Mouse (Mus musculus): ENCODE measurements around the gene Gm3839. TPM values are rescaled to one million over a fixed set of nuclear protein-coding genes. Genes with fewer than 3 reads are reported as not detected.
"Not testable (repeated sequence)": the region's sequence is repeated elsewhere in the genome, so short reads cannot be mapped to it uniquely, and the experiment has no call there.

Gene Gm3839
- under 1 TPM; 0.22 to 0.24 TPM for total RNA-seq (2021)

GRCm38 (mm10) chr14:11356626-11357025, at the start of gene Gm3839:
Gene Gm3839 (minus strand): TSS chr14:11356726.
- intact Hi-C loops (cut with DNase I); DNase-seq: not testable (repeated sequence)

- intact Hi-C loops (cut with DNase I), result no loop called here
- no peak for DNase-seq
Measured at GRCm38 (mm10) chr14:11405661-11406060, 49.1 kb upstream of the Gm3839 start.

DNA sequence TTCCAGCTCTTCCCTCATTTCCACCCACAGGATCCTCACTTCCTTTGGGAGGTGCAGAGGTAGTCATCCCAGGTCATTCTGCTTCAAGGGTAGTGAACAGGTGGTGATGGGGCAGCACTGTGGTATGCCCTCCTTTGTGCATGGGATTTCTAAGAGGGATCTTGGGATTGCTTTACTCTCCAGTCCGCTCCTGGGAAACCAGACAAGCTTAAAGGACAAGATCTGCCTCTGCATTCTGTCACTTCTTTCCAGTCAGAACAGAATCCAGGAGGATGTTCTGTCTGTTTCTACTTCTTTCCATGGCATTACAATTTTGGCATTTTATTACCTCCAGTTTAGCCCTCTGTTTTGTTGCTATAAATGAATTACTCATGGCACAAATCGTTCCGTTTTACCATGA, 21.3 kb upstream of the Gm3839 start:
- DNase-seq, result no peak
- intact Hi-C loops (cut with DNase I), result no loop called here

- DNase-seq, result no peak
- intact Hi-C loops (cut with DNase I), result no loop called here
Measured at GRCm38 (mm10) chr14:11375225-11375624, 18.7 kb upstream of the Gm3839 start.

DNA sequence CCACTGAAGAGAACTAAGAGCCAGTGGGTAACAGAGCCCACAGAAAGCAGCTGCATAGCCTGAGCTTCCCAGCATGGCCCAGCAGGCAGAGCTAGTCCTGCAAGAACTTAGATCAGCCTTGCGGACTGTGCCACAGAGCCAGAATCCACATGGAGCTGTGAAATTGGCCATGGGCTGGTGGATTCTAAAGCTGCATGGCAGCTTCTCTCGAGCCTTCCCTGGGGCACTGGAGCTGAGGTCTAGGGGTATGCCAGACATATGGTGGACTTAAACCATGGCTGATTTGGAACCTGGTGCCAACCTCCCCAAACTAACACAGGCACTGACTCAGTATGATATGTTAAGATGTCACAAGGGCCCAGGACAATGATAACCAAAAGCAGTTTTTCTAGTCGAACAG, 10.4 kb downstream of the Gm3839 start:
- DNase-seq, result peak; percentile 52
- intact Hi-C loops (cut with DNase I), result no loop called here

GRCm38 (mm10) chr14:11329993-11330392, 26.5 kb downstream of the Gm3839 start:
- no peak for DNase-seq
- intact Hi-C loops (cut with DNase I), result no loop called here

GRCm38 (mm10) chr14:11307079-11307478, 49.4 kb downstream of the Gm3839 start:
- DNase-seq, result peak; percentile 11
- intact Hi-C loops (cut with DNase I), result no loop called here

GRCm38 (mm10) chr14:11287956-11288355, 68.6 kb downstream of the Gm3839 start:
- DNase-seq; intact Hi-C loops (cut with DNase I): not testable (repeated sequence)

DNA sequence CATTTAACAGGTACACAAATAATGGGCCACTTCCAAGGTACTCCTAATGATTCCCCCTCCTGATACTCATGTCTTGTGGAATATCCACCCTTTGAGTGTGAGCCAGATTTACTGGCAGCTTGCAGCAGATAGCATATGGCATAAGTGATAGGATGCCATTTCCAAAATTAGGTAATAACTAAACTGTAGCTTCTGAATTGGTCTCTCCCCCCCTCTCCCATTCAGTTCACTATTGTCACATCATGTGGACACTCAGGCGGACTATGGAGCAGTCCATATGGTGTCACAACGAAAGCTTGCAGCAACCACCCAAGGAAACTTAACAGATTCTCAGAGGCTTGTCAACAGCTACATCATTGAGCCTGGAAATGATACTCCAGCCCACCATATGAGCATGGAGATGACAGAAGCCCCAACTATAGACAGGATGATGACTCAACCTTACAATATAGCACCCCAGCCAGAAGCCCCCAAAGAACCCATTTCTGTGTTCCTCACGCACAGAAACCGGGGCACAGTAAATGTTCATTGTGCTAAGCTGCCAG, 99.3 kb downstream of the Gm3839 start:
- intact Hi-C loops (cut with DNase I), result no loop called here
- no peak for DNase-seq

DNA sequence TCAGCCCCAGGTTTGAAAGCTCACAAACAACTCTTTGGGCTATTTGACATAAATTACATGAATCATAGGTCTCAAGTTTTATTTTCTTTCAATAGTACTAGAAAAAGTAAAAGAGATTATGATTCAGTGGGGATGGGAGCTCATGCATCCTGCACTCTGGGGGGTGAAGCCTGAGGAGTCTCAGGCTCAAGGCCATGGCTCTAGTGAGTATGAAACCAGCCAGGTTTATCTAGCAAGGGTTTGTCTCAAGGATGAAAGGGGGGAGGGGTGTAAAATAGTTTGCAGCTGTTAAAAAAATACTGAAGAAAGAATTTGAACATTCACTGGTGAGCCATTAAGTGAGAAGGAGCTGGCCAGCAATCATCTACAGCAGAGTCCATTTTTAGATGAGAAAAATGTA, 108.5 kb downstream of the Gm3839 start:
- DNase-seq, result no peak
- intact Hi-C loops (cut with DNase I), result no loop called here

DNA sequence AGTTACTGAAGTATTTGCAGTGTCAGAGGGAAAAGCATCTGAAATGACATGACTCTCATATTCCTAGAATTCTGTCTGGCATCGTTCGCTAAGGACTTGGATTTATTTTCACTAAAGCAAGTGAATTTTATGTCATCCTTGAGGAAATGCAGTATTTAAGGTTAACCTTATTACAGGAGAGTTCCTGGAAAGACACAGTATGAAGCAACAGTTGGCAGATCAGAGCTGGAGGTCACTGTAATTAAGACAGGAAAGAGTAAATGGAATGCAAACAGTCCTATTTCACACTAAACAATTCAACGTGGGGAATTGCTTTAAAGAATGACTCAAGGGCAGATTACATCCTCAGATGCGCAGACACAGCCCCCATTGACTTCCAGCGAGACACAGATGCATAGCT, 112.0 kb downstream of the Gm3839 start:
- no peak for DNase-seq
- intact Hi-C loops (cut with DNase I), result no loop called here

DNA sequence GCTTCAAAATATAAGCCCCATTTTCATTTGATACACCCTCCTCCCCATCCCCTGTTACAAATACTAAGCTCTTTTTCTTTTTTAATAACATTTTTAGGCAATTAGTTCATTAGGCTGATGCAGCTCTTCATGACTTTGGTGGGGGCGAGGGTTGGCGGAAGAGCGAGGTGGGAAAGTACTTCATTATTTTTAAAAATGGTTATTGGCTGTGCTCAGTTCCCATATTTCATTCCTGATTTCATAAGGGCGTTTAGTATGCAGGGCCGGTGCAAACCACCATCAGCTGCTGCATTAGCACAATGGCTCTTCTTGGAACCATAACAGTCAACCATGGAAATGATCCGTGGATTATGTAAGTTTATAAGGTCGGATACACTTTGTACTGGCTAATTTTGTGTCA, 124.4 kb downstream of the Gm3839 start:
- no peak for DNase-seq
- intact Hi-C loops (cut with DNase I), result no loop called here

Small RNA genes within 50 kb of the gene (microRNA-seq; reads per million reads assigned to microRNA genes)
- gene Mir5124b, result not detected

Other genes starting within 250 kb of the Gm3839 start
- gene Fhit, start 194.7 kb downstream of the Gm3839 start, total RNA-seq (2021), result 1 to 10 TPM; 3.2 to 5.8 TPM
- 100 to 1,000 TPM; 127 to 141 TPM for gene Ptprg, start 196.8 kb upstream of the Gm3839 start, total RNA-seq (2021)

Measured in left cerebral cortex, postnatal 4 days (tissue).